Mouse (Mus musculus): ENCODE data around the gene Car5a.

The Car5a gene

GRCm38 (mm10) chr8:121944831-121945230, at the start of gene Car5a:
TSS of gene Car5a (minus strand) at chr8:121944904.
- DNase-seq (ENCODE audit: low spot score in 2 of 2), result no peak

DNA sequence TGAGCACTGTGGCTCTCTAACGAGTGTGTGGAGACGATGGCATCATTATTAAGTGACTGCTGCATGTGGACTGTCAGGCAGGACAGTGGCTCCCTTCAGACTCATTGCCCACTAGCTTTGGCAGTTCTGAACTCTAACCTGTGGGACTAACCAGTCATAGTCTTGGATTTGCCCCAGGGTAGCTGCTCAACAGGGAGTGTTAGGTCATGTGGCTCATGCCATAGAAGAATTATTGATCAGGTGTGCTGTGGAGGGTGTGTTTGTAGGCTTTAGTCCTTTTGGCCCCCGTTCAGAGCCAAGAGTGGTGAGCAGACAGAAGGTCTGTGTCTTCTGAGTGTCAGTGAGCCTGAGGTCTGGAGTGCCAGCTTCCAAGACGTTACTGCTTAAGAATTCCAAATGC, 48.2 kb upstream of the Car5a start:
- DNase-seq (ENCODE audit: low spot score in 2 of 2), result no peak

DNA sequence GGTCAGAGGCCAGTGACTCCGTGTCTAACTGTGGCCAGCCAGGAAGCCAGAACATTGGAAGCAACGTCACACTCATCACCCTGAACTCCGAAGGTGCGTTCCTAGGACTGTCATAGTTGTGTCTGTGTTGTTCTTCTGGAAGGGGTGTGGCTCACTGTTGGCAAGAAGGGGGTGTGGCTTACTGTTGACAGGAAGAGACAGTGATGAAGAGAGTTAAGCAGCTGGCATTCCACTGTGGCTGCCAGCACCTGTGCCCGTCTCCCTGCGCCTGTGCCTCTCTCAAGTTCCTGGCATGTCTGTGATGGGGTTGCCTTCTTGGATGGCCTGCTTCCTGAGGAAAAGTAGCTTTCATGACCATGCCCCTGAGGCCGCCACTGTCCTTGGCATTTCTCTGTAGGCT, 46.9 kb upstream of the Car5a start:
- DNase-seq (ENCODE audit: low spot score in 2 of 2), result no peak

DNA sequence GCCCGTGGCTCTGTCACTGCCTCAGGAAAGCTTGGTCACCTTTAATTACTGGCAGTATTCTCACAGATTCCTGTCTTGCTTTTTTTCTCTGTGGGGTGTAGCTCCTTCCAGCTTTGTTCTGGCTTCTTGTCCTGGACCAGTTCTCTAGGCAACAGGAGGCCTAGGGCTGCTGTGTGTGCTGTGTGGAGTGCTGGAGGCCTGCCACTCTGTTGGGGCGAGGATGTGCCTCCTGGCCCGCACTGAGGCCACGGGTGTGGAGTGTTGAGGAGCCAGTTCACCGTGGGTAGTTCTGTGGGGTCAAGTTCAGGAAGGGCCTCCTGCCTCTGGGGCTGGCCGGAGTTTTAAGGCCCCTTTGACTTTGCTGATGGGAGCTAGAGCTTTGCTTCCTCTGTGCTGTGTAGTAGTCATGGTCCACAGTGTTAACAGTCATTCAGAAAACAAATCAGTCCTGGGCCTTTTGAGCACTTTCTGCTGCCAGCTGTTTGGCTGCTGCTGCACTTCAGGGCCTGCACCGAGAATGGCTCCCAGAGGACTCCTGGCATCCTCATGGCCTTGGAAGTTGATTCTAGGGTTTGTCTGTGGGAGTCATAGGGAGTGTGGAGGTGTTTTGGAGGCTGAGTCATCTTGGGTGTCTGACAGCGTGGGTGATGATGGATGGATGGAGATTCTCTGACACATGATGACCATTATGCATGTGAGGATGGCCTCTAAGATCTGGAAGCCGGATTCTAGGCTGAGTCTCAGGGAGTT, 46.0 kb upstream of the Car5a start:
- no peak for DNase-seq (ENCODE audit: low spot score in 2 of 2)

DNA sequence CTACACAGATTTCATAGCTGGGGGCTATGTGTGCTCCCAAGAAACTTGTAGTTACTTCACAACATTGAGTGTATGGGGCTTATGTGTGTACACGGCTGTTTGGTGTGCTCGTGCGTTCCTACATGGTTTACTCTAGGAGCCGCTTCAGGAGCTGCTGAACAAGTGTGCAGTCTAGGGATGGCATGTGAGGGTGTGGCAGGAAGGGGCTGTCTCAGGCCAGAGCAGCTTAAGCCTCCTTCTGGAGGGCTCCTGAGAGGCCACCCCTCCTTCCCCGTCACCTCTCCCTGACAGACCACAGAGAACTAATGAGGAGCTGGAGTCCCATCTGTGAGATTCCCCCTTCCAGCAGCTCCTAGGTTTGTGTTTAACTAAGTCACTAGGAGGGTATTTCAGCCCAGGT, 43.2 kb upstream of the Car5a start:
- DNase-seq (ENCODE audit: low spot score in 2 of 2), result no peak

DNA sequence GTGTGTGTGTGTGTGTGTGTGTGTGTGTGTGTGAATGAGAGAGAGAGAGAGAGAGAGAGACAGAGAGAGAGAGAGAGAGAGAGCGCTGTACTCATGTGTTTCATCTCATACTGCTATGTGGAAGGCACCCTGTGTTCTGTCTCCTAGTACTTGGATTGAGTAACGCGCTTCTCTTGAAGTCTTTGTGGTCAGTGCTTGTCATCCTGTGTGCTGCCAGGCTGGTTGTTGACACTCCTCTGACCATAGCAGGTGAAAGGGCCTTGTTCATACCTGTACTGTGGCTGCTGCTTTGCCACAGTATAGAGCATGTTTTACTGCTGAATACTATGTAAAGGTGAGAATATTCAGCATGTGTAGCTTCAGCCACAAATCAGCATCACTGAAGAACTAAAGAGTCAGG, 41.0 kb upstream of the Car5a start:
- DNase-seq (ENCODE audit: low spot score in 2 of 2), result no peak

- no peak for DNase-seq (ENCODE audit: low spot score in 2 of 2)
Measured at GRCm38 (mm10) chr8:121981520-121981895, 36.8 kb upstream of the Car5a start.

GRCm38 (mm10) chr8:121980792-121981519, 36.3 kb upstream of the Car5a start:
- no peak for DNase-seq (ENCODE audit: low spot score in 2 of 2)

DNA sequence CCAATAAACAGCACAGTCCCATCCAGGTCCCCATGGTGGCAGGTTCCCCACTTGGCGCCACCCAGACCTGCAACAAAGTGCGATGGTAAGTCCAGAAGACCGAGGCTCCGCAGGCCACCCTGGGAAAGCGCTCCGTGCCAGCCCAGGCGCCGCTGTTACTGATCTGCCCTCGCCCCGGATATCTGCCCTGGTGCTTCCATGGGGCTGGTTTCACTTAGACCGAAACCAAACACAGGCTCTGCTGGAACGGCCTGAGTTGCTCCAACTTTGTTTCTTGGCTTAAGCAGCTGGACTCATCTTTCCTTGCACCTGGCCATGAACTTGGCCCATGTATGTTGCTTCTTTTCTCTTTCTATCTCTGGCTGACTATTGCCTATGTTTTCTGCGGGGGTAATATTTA, 34.0 kb upstream of the Car5a start:
- DNase-seq (ENCODE audit: low spot score in 2 of 2), result no peak

DNA sequence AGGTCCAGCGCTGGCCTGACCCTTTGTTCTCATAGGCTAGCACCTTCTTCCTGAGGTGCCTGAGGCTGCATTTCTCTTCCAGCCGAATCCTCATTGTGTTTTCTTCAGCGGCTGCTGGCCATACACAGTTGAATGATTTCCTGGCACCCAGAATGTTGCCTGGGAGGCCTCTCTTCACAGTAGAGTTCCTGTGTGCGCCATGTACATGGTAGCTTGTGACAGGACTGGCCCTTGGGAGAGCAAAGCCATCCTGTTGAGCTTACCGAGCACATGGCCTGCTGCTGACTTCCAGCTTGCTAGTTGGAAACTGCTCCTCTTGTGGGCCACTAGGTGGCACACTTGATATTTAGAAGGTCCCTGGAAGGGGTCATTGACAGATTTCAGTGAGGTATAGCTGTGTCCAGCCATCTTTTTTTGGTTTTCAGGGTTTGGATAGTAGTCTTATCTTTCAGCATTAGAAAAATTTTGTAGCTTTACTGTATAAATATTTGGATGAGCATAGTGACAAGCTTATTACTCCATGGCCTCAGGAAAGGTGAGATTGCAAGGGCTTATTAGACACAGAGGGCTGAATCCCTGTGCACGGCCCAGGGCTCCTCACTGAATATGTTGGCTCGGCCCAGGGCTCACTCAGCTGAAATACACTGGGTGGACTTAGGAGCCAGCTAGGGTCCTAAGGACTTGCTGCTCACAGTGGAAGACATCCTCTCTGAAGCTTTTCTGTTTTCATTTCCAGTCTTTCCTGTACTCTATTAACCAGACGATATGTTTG, 33.3 kb upstream of the Car5a start:
- DNase-seq (ENCODE audit: low spot score in 2 of 2), result peak in 1 of 2 experiments; percentile 9

- DNase-seq (ENCODE audit: low spot score in 2 of 2), result no peak
Measured at GRCm38 (mm10) chr8:121973906-121974305, 29.2 kb upstream of the Car5a start.

DNA sequence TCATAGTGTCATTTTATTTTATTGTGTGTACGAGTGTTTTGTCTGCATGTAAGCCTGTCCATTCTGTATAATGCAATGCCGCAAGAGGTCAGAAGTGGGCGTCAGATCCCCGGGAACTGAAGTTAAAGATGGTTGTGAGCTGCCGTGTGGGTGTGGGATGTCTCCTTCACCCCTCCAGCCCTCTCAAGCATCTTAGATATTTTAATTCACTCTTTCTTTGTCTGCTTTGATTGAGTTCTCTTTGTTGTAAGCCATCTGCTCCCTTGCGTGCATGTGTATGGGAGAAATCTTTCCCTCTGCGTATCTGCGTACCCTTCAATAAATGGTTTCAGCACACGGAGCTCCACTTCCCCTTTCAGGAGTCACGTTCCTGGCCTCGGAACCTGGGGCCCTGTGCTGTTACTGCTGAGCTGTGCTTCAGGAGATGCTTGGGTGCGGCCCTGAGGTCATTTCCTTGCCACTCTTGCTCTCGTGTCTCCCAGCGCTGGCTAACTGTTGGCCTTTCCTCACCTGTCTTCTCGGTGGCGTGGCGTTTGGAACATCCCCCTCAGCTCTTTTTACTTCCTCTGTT, 26.9 kb upstream of the Car5a start:
- DNase-seq (ENCODE audit: low spot score in 2 of 2), result no peak

DNA sequence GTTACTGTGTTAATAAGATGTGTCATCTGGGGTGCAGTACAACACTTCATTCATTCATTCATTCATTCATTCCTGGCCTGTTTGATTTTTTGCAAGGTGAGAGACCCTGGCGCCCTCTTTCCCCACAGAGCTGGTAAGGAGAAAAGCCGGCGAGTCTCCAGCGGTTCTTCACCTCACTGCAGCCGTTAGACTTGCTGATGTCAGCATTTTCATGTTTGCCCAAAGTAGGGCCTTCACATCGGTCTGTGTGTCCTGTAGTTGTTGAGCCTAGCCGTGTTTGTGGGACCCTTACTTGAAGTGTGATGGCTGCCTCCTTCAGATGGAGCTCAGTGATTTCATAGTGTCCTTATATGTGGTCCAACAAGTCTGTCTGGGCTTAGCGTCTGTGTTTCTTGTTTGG, 25.5 kb upstream of the Car5a start:
- DNase-seq (ENCODE audit: low spot score in 2 of 2), result no peak

DNA sequence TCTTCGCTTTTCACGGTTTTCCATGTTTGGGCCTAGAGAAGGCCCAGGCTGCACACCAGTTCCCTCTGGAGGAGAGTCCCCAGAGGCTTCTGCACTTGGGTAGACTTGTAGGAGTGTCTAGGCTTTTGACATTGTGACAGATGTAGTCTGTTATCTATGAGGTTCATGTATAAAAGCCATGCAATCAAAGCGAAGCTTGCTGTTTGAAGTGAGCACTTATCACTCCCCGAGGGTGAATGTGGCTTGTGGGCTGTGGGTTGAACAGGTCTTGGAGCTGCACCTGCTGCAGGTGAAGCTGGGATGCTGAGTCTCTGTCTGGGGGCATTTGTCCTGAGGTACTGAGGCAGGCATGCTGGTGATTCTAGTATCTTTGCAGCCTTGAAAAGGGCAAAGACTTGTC, 23.8 kb upstream of the Car5a start:
- no peak for DNase-seq (ENCODE audit: low spot score in 2 of 2)

GRCm38 (mm10) chr8:121967977-121968376, 23.3 kb upstream of the Car5a start:
- DNase-seq (ENCODE audit: low spot score in 2 of 2), result no peak

GRCm38 (mm10) chr8:121966714-121967448, 22.2 kb upstream of the Car5a start:
- no peak for DNase-seq (ENCODE audit: low spot score in 2 of 2)

- no peak for DNase-seq (ENCODE audit: low spot score in 2 of 2)
Measured at GRCm38 (mm10) chr8:121966110-121966509, 21.4 kb upstream of the Car5a start.

DNA sequence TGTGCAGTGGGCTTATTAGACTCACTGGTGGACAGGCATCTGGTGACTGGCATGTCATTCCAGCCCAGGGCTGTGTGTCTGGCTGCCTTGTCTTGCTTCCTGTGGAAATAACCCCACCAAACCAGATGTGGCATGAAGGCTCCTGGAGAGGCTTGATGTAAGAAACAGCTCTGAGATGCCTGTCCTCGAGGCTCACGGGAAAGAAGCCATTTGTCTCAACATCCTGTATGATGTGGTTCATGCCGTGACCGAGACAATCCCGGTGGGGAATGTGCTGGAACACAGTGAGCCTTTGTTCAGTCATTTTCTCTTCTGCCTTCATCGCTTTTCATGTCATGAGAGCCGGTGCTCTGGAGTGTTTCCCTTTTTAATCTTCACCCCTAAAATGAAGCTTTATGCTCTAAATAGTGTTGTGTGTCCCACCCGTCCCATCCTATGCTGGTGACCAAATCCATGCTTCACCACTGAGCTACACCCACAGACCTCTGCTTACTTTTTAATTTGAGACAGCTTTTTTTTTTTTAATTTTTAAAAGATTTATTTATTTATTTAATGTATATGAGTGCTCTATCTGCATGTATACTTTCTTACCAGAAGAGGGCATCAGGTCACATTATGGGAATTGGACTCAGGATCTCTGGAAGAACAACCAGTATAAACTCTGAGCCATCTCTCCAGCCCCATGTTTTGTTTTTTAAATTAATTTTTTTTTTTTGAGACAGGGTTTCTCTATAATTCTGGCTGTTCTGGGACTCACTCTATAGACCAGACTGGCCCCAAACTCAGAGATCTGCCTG, 20.2 kb upstream of the Car5a start:
- DNase-seq (ENCODE audit: low spot score in 2 of 2), result no peak

GRCm38 (mm10) chr8:121962892-121963291, 18.2 kb upstream of the Car5a start:
- no peak for DNase-seq (ENCODE audit: low spot score in 2 of 2)

DNA sequence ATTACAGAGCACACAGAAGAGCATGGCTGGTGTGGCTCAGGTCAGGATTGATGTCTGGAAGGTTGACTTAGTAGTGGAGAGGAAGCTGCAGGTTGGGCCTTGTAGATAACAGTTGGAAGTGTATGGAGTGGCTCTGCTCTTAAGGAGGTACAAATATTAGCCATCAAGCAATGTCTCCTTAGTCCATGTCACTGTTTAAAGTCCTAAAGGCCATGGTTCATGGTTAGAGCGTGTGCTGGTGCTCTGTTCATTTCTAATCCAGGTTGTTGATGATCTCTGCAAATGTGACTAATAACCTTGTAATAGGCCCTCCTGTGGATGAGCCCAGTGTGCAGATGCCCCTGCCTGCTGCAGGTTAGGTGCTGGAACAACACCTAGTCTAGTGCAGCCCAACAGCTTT, 13.7 kb upstream of the Car5a start:
- DNase-seq (ENCODE audit: low spot score in 2 of 2), result no peak

Data from thymus, postnatal 10 days (tissue).